Mouse (Mus musculus): ENCODE data around the gene Alox15. TPM values are rescaled to one million over a fixed set of nuclear protein-coding genes. Genes with fewer than 3 reads are reported as not detected.
"Not testable (repeated sequence)": the region's sequence is repeated elsewhere in the genome, so short reads cannot be mapped to it uniquely, and the experiment has no call there.

Alox15 gene
- polyA plus RNA-seq, 1 experiment, result 1.3 TPM

DNA sequence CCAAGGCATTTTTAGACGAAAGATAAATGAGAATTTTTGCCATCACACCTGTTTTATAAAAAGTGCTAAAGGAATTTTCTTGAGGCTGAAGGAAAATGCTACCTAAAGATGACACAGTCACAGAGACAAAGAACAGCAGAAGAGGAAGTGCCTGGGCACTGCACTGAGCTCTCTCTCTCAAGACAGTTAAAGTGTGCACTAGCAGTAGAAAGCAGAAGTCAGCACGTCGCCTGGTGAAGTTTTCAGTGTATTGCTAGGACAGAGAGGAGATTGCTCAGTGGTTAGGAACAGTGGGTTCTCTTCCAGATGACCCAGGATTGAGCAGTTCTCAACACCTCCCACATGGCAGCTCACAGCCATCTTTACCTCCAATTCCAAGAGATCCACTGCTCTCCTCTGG lies 22.5 kb upstream of the Alox15 start:
- H3K4me1 ChIP-seq (ENCODE audit: control insufficient read depth, insufficient read depth, low read length), result no peaks in the 10 kb centered on the region
- no peaks in the 10 kb centered on the region for H3K27me3 ChIP-seq (ENCODE audit: control insufficient read depth, insufficient read depth, low read length)
- TF ChIP-seq POLR2A (IDR thresholded peaks at IDR 0.05; ENCODE audit: control insufficient read depth, low read depth, low read length) (no peak), CTCF (IDR thresholded peaks at IDR 0.05; ENCODE audit: control insufficient read depth, insufficient read depth, insufficient replicate concordance, low read depth, low read length) (no peak)
- H3K27ac ChIP-seq (ENCODE audit: control insufficient read depth, insufficient read depth, low read depth, low read length), result no peak overlapping the region
- H3K4me3 ChIP-seq (ENCODE audit: control insufficient read depth, low read depth, low read length), result no peak overlapping the region
- H3K36me3 ChIP-seq (ENCODE audit: control insufficient read depth, insufficient read depth, low read length), result no peaks in the 10 kb centered on the region

DNA sequence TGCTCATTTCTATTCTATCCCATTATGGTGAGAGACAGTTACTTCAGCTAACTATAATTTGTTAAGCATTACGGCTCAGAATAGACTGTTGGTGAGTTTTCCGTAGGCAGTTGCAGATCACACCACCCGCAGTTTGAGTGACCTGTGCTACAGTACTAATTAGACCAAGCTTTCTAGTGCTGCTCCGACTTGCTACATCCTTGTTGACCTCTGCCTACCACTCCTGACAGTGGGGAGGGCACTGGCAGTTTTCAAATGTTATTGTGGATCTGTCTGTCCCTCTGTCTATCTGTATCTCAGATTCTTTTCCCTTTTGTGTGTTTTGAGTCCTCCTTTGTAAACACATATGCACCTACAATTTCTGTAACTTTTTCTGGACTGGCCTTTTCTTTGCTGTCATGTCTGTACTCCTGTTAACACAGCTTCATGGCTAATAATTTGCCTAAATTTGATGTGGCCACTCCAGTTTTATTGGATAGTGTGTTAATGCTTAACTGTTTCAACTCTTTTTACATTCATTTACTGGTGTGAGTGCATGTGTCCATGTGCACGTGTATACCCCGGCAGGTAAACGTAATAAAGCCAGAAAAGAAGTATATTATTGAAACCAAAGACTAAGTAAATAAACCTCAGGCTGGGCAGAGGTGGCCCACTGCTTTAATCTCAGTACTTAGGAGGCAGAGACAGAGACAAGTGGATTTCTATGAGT lies 21.2 kb upstream of the Alox15 start:
- H3K4me3 ChIP-seq (ENCODE audit: control insufficient read depth, low read depth, low read length), result no peak overlapping the region
- no peaks in the 10 kb centered on the region for H3K36me3 ChIP-seq (ENCODE audit: control insufficient read depth, insufficient read depth, low read length)
- no peaks in the 10 kb centered on the region for H3K4me1 ChIP-seq (ENCODE audit: control insufficient read depth, insufficient read depth, low read length)
- H3K27me3 ChIP-seq (ENCODE audit: control insufficient read depth, insufficient read depth, low read length), result no peaks in the 10 kb centered on the region
- H3K27ac ChIP-seq (ENCODE audit: control insufficient read depth, insufficient read depth, low read depth, low read length), result no peak overlapping the region
- no peak for TF ChIP-seq CTCF (IDR thresholded peaks at IDR 0.05; ENCODE audit: control insufficient read depth, insufficient read depth, insufficient replicate concordance, low read depth, low read length)
- no peak for TF ChIP-seq POLR2A (IDR thresholded peaks at IDR 0.05; ENCODE audit: control insufficient read depth, low read depth, low read length)

DNA sequence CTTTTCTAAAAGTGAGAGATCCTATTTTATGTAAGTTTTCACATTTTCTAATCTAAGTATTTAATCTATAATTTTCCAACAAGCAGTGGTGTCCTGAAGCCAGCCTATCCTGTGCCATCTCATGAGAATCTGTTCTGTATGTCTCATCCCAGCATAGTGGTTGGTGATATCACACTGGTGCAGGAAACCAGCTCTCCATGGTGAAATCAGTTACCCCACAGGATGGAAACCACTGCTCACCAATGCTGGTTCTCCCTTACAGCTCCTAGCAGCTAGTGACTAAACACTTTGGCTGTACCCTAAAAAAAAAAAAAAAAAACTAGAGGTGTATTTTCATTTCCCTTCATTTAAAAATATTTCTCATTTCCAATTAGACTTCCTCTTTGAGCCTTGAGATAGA lies 20.6 kb upstream of the Alox15 start:
- TF ChIP-seq CTCF (IDR thresholded peaks at IDR 0.05; ENCODE audit: control insufficient read depth, insufficient read depth, insufficient replicate concordance, low read depth, low read length) (no peak), POLR2A (IDR thresholded peaks at IDR 0.05; ENCODE audit: control insufficient read depth, low read depth, low read length) (no peak)
- no peak overlapping the region for H3K27ac ChIP-seq (ENCODE audit: control insufficient read depth, insufficient read depth, low read depth, low read length)
- no peaks in the 10 kb centered on the region for H3K36me3 ChIP-seq (ENCODE audit: control insufficient read depth, insufficient read depth, low read length)
- no peaks in the 10 kb centered on the region for H3K4me1 ChIP-seq (ENCODE audit: control insufficient read depth, insufficient read depth, low read length)
- no peak overlapping the region for H3K4me3 ChIP-seq (ENCODE audit: control insufficient read depth, low read depth, low read length)
- no peaks in the 10 kb centered on the region for H3K27me3 ChIP-seq (ENCODE audit: control insufficient read depth, insufficient read depth, low read length)

DNA sequence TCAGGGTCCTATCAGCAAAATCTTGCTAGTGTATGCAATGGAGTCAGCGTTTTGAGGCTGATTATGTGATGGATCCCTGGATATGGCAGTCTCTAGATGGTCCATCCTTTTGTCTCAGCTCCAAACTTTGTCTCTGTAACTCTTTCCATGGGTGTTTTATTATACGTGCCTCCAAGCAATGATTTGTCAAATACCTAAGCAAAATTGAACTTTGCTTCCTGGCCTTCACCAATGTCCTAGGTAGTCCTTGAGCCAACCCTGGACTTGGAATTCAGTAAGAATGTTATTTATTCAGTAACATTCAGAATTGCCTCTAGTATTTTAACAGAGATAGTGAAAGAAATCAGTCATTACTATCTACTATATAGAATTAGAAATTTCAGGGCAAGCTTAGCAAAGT lies 16.8 kb upstream of the Alox15 start:
- not testable (repeated sequence) for H3K27ac ChIP-seq (ENCODE audit: control insufficient read depth, insufficient read depth, low read depth, low read length); H3K4me1 ChIP-seq (ENCODE audit: control insufficient read depth, insufficient read depth, low read length); H3K36me3 ChIP-seq (ENCODE audit: control insufficient read depth, insufficient read depth, low read length); H3K4me3 ChIP-seq (ENCODE audit: control insufficient read depth, low read depth, low read length); H3K27me3 ChIP-seq (ENCODE audit: control insufficient read depth, insufficient read depth, low read length)

DNA sequence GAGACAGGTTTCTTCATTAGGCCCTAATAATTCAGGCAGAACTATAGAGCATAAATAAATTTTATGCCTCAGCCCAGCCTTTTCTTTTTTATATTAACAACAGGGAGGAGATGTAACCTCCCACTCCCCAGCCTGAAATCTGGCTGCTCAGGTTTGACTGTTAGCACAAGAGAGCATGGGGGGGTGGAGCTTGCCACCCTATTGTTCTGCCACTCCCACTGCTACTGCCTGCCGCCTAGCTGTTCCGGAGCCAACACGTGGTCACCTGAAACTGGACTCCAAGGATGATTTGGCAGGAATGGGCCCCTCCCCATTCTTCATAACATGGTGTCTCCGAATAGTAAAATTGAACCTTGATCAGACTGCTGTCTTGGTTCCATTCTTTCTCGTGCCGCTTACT lies 15.9 kb upstream of the Alox15 start:
- not testable (repeated sequence) for H3K4me1 ChIP-seq (ENCODE audit: control insufficient read depth, insufficient read depth, low read length); H3K27me3 ChIP-seq (ENCODE audit: control insufficient read depth, insufficient read depth, low read length); H3K4me3 ChIP-seq (ENCODE audit: control insufficient read depth, low read depth, low read length); H3K36me3 ChIP-seq (ENCODE audit: control insufficient read depth, insufficient read depth, low read length); H3K27ac ChIP-seq (ENCODE audit: control insufficient read depth, insufficient read depth, low read depth, low read length)

- Histone ChIP-seq H3K36me3 (ENCODE audit: control insufficient read depth, insufficient read depth, low read length) (no peaks in the 10 kb centered on the region), H3K27me3 (ENCODE audit: control insufficient read depth, insufficient read depth, low read length) (no peaks in the 10 kb centered on the region; the same call in 1 of the 2 replicates), H3K4me1 (ENCODE audit: control insufficient read depth, insufficient read depth, low read length) (peaks cover 12% of the 10 kb centered on the region), H3K27ac (ENCODE audit: control insufficient read depth, insufficient read depth, low read depth, low read length) (no peak overlapping the region), H3K4me3 (ENCODE audit: control insufficient read depth, low read depth, low read length) (no peak overlapping the region)
- TF ChIP-seq POLR2A (IDR thresholded peaks at IDR 0.05; ENCODE audit: control insufficient read depth, low read depth, low read length) (no peak), CTCF (IDR thresholded peaks at IDR 0.05; ENCODE audit: control insufficient read depth, insufficient read depth, insufficient replicate concordance, low read depth, low read length) (no peak)
Observed at GRCm38 (mm10) chr11:70348630-70349029, 3.2 kb downstream of the Alox15 start.

DNA sequence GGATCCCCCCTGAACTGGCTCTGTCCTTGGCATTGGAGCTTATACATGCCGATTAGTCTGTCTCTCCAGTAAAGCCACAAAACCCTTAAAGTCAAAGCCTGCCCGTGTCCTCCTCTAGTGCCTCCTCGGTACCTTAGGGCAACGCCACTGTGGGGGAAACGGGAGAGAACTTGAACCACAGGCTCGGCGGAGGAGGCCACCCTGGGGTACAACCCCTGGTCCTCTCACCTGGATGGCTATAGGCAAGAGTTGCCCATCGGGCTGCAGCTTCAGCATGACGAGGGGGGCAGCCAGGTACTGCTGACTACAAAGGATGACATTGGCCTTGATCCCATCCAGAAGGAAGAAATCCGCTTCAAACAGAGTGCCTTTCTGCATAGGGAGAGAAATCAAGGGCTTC lies 4.0 kb downstream of the Alox15 start:
- Histone ChIP-seq H3K36me3 (ENCODE audit: control insufficient read depth, insufficient read depth, low read length) (no peaks in the 10 kb centered on the region), H3K27me3 (ENCODE audit: control insufficient read depth, insufficient read depth, low read length) (no peaks in the 10 kb centered on the region; the same call in 1 of the 2 replicates), H3K4me3 (ENCODE audit: control insufficient read depth, low read depth, low read length) (no peak overlapping the region), H3K27ac (ENCODE audit: control insufficient read depth, insufficient read depth, low read depth, low read length) (no peak overlapping the region), H3K4me1 (ENCODE audit: control insufficient read depth, insufficient read depth, low read length) (peaks cover 12% of the 10 kb centered on the region)
- TF ChIP-seq CTCF (IDR thresholded peaks at IDR 0.05; ENCODE audit: control insufficient read depth, insufficient read depth, insufficient replicate concordance, low read depth, low read length), result no peak
- TF ChIP-seq POLR2A (IDR thresholded peaks at IDR 0.05; ENCODE audit: control insufficient read depth, low read depth, low read length), result no peak

DNA sequence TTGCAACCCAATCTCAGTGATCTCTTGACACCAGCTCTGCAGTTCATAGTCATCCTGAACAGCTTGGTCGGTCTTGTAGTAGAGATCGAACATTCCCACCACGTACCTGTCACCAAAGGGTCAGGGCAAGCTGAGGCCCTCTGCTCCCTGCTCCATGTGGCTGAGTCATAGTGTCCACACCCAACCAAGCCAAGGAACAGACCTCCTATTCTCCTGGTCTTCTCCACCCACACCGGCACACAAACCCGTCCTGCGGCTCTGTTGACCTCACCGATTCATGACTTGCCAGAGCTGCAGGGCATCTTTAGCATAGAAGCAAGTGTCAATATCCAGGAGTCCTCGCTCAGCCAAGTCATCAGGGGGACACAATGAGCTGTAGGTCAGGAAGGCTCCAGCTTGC lies 6.3 kb downstream of the Alox15 start:
- no peaks in the 10 kb centered on the region for H3K27me3 ChIP-seq (ENCODE audit: control insufficient read depth, insufficient read depth, low read length)
- no peak overlapping the region for H3K4me3 ChIP-seq (ENCODE audit: control insufficient read depth, low read depth, low read length)
- no peak for TF ChIP-seq POLR2A (IDR thresholded peaks at IDR 0.05; ENCODE audit: control insufficient read depth, low read depth, low read length)
- no peak for TF ChIP-seq CTCF (IDR thresholded peaks at IDR 0.05; ENCODE audit: control insufficient read depth, insufficient read depth, insufficient replicate concordance, low read depth, low read length)
- no peaks in the 10 kb centered on the region for H3K36me3 ChIP-seq (ENCODE audit: control insufficient read depth, insufficient read depth, low read length)
- no peak overlapping the region for H3K27ac ChIP-seq (ENCODE audit: control insufficient read depth, insufficient read depth, low read depth, low read length)
- H3K4me1 ChIP-seq (ENCODE audit: control insufficient read depth, insufficient read depth, low read length), result no peaks in the 10 kb centered on the region

All from testis, adult 2 months (tissue).